Mouse (Mus musculus) cerebellum, postnatal 25 days (tissue): ENCODE measurements around the gene Phox2a.

Experiments used
- DNase-seq, 2 experiments: peaks; one replicate each; pipeline ENCODE4 v3.0.0; 2021; ENCODE audit warnings: mixed read lengths in 2 of 2

Phox2a gene

DNA sequence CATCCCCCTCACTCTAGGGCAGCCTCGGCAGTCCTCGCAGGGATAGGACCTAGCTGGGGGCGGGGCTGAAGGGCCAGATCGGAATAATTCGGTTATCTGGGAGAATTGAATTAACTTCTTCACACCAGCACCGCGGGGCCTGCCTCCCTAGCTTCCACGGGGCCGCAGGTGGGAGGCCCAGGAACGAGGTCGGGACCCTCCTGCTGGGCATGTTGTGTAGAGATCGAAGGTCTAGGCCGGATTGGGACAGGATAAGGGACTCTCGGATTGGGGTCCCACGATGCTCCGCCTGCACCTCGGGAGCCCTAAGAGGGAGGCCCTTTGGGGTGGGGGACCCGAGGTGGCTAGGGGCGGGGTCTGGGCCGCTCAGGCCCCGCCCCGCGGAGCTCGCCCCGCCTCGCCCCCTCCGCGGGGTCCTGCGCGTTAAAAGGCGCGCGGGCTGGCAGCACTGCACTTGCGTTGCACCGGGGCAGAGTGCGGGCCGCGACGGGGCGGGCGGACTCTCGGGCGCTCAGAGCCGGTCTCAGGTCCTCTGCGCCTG, at the start of gene Phox2a:
Phox2a (plus strand) TSS at position 453 of the 541 bp plus-strand sequence.
- DNase-seq = no peak

- no peak for DNase-seq
Observed at GRCm38 (mm10) chr7:101770051-101770450, 48.1 kb upstream of the Phox2a start.

DNA sequence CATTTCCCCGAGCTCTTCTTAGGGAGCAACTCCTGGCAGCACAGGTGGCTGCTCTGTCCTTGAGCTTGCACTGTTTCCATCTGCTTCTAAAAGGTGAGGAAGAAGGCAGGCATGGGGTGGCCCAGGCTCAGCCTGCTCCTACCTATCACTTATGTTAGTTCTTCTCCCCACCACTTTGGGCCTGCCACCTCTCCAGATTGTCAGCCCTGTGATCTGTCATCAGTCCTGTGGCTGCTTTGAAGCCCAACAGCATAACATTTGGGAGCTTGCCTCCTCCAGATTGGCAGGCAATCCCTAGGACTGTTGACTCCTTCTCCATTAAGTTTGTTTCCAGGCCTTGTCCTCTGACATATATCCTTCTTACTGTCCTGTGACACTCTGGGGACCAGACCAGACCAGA, 46.5 kb upstream of the Phox2a start:
- DNase-seq = no peak

DNA sequence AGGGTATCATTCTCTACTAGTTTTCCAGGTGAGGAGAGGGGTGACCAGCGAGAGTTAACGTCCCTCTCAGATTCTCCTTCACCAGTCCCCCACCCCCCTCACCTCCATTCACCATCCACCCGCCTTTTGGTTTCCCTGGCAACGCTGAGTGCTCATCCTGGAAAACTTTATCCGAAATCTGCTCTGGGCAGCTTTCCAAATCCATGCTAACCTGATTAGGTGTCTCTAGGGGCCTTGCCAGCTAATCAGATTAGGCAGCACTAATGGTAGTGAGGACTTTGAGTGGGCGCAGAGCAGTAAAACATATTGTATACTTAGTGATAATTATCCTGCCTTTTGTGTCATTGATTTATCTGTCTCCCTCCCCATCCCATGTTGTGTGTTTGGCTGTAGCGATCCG, 45.4 kb upstream of the Phox2a start:
- peak in 1 of 2 experiments; percentile 15 for DNase-seq

DNA sequence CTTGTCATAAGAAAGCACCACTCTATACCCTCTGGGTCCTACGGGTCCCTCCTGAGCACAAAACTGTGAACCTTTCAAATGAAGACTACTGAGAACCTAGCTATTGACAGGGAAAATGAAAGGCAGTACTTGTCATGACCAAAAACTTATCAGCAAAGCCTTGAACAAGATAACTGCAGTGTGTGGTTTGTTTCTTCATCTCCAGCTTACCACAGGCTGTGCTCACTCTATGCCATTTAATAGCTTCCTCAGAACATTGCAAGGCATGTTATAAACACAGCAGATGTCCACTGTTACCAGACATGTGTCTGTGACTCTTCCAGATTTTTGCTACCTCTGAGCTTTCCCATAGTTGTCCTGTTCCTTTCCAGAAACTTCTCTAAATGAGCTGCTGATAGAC, 41.1 kb upstream of the Phox2a start:
- no peak for DNase-seq

DNA sequence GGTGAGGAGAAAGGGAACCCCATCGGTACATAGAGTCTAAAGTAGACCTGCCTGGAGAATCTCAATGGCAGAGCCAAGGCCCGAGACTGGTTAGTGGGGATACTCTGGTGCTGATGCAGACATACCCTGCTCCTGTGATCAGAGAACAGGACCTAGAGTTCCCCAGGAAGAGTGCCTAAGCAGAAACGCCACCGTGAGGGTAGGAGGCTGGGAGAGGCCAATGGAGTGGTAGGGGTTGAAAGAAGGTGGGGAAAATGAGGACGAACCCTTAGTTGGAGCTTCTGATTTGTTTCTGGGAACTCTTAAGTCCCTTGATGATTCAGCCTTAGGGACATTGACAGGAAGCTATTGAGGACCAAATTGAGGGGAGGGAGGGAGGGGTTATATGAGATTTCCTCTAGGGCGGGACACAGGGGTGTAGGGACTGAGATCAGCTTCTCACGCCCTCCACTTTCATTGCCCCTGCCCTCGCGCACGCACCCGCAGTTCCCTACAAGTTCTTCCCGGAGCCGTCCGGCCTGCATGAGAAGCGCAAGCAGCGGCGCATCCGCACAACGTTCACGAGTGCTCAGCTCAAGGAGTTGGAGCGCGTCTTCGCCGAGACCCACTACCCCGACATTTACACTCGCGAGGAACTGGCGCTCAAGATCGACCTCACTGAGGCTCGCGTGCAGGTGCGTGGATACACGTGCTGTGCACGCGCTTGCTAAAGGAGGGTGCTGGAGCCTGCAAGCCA, 2.4 kb downstream of the Phox2a start:
- DNase-seq = no peak

DNA sequence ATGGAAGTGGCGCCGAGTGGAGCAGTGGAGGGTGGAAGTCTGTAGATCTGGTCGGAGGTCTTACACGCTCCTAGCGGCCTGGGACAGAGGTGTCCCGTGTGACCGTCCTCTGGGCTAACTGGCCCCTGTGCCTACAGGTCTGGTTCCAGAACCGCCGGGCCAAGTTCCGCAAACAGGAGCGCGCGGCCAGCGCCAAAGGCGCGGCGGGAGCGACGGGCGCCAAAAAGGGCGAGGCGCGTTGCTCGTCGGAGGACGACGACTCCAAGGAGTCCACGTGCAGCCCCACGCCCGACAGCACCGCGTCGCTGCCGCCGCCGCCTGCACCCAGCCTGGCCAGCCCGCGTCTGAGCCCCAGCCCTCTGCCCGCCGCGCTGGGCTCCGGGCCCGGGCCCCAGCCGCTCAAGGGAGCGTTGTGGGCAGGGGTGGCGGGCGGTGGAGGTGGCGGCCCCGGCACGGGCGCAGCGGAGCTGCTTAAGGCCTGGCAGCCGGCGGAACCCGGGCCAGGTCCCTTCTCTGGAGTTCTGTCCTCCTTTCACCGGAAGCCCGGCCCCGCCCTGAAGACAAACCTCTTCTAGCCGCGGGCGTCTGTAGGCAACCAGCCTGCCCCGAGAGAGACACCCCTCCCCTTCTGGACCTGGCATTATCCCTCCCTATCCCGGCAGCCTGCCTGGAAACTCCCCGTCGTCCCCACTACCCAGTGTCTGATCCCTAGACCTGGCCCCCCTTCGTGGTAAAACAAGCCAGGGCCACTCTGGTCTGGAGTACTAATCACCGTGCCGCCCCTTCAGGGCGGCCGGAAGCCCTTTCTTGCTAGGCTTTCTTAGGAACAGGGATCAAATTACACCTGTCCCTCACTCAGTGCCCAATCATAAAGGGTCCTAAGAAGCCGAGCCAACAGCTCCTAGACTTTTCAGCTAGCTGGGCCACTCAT, 3.7 kb downstream of the Phox2a start:
- DNase-seq = peak in 1 of 2 experiments; percentile 35

DNA sequence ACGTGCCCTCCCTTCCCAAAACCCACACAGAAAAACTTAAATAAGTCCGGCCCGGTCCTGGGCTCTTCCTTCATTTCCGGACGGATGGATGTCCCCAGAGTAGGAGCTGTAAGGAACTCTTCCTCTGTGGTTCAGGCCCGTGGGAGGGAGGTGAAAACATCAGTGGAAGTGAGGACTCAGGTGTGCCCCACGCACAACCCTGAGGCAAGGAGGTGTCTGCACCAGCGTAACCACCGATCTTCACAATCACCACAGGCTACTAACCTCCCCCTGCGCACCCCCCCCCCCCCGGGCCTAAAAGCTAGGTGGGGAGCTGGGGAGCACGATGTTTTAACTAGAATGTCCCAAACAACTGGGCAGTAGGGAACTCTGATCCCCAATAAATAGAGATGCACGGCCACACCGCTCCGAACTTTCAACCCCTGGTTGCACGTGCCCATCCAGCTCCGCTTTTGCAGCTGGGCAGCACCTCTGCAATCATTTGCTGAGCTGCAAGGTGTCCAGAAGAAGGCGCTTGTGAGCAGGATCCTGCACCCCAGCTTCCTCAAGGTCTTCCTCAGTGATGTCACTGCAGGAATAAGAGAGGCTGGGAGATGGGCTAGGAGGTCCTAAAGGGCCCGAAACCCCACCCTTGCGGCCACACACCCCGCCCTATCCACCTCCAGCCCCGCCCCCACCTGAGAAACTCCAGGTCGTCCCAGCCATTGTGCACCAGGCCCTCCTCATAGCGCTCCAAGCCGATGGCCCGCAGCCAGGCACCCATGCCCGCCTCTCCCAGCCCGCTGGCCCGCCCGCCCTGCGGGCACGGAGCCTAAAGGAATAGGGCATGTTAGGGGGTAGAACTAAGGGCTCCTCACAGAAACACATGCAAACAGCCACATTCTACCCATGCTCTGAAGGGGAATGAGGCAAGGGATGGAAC, 5.0 kb downstream of the Phox2a start:
- DNase-seq = no peak

GRCm38 (mm10) chr7:101823758-101824630, 5.9 kb downstream of the Phox2a start:
- DNase-seq = no peak

DNA sequence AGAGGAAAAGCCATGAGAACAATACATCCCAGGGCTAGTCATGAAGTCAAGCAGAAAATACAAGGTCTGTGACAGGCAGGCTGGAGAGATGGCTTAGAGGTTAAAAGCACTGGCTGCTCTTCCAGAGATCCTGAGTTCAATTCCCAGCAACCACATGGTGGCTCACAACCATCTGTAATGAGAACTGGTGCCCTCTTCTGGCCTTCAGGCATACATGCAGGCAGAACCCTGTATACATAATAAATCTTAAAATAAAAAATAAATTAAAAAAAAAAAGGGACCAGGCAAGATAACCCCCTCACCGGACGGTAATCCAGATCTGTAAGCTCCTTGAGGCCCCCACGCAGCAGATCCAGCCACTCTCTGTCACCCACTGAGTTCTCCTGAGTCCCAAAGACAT, 12.3 kb downstream of the Phox2a start:
- DNase-seq = no peak

DNA sequence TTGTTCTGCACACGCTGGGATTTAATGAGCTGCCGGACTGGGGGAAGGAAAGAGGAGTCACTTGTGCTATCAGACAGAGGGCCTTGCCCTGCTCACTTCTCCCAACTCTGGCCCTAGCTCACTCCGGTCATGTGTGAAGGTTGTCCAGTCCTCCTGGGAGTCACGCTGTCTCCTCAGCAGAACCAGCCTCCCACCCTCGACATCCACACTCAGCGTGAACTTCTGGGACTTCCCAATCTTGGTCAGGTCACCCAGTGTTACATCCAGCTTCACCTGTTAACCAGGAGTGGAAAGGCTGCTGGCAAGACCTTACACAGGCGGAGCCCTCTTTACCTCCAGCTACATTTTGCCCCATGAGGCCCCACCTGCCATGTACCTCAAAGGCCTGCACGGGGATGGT, 13.3 kb downstream of the Phox2a start:
- no peak for DNase-seq

DNA sequence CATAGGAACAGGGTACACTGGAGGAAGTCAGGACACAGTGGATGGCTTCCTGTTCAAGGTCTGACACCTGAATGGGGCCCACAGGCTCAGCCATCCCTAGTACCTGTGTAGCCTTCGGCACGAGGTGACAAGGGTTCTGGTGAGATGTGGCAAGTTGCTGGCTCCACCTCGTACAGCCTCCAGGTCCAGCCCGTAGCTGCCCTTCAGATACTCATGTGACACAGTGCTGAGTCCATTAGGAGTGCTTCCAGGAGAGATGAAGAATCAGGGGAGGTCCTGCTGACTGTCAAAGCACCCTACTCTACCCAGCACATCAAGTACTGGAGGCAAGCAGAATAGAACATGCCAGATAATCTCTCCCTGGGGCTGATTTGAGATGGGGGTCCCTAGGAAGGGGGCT, 14.3 kb downstream of the Phox2a start:
- DNase-seq = no peak

DNA sequence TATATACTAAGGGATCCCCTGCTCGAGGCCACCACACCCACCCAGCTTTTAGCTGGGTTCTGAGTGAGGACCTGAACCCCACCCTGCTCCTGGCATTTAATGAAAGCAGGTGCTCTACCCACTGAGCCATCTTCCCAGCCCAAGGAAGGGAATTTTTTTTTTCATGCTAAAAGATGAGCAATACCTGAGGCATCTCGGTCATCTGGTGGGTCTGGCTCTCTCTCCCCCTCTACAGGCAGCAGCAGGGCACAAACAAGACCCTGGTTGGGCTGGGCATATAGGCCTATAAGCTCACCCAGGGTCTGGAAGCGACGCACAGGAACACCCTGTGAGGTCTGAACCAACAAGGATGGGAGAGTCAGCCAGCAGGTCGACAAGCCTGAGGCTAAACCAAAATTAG, 15.2 kb downstream of the Phox2a start:
- DNase-seq = no peak

- no peak for DNase-seq
Observed at GRCm38 (mm10) chr7:101833916-101834584, 15.9 kb downstream of the Phox2a start.

GRCm38 (mm10) chr7:101834903-101835302, 16.8 kb downstream of the Phox2a start:
- no peak for DNase-seq

GRCm38 (mm10) chr7:101835457-101836109, 17.5 kb downstream of the Phox2a start:
- no peak for DNase-seq

DNA sequence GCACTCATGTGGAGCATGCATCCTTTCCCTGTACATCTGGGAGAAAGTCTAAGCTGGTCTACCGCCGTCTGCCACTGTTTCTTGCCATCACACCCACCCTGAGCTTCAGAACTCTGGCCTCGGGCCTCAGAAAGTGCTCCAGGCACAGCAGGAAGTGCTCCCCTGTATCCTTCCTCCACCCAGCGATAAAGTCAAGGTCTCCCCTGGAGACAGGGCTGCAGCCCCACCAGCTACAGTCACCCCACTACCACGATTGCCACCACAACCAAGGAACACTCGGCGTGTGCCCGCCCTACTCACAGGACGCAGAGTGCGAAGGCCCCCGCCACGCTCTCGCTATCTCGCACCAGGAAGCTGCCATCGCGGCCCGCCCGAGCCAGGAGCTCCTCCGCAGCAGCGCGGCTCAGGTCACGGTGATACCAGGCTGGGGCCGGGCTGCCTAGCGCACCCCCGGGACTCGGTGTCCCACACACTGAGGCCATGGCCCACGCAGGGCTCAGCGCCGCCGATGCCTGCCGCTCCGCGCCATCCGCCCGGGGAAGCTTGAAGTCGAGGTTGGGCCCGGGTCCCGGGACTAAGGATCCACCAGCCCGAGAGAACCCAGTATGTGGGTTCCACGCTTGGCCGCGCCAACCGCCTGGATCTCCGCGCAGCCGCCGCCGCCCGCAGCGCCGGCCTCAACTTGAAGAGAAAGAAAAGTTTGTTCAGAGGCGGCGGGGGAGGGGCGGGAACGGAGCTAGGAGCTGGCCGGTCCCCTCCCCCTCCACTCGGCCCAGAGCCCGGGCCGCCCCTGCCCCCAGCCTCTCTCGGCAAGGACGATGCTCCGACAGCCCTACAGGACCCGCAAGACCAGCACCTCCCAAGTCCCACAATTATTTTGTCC, 18.4 kb downstream of the Phox2a start:
- peak; percentile 46 to 69 for DNase-seq

DNA sequence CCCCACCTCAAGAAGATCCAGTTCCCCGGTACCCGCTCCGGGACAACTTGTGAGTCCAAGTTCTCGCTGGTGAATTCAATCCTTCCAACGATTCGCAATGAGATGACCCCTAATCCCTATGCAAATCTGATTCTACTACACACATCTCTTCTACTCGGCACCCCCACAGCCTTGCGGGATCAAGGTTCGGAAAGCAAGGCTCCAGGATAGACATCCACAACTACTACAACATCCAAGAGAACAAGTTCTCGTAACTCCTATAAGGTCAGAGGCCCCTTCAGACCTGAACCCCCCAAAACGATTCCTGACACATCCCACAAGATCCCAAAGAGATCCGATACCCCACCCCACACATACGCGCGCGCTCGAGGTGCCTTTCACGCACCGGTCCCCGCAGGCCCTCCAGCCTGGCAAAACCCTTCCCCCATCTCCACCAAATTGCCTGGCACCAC, 19.1 kb downstream of the Phox2a start:
- no peak for DNase-seq
